Mouse (Mus musculus) embryonic facial prominence, embryonic 14.5 days (tissue): ENCODE results near the gene Psmg3. TPM values are rescaled to one million over a fixed set of nuclear protein-coding genes. Genes with fewer than 3 reads are reported as not detected.

Source experiments
- ATAC-seq: fragments of 200-750 bp; cut with Nextera tagmentation; 2 replicates; pipeline ENCODE4 v1.8.0; 2017; ENCODE audit warnings: low read depth, moderate number of reproducible peaks, moderate TSS enrichment
- DNase-seq: peaks from one replicate; pipeline ENCODE4 v3.0.0-alpha.2; 2015; ENCODE audit warnings: low spot score
- H3K27ac ChIP-seq: fragments of 300-500 bp; sonication (generic); replicated peaks from 2 replicates; pipeline ENCODE4 v1.5.1; 2014; ENCODE audit warnings: low read depth, mild to moderate bottlenecking, low read length, moderate library complexity
- H3K27me3 ChIP-seq: fragments of 300-500 bp; sonication (generic); replicated peaks from 2 replicates; pipeline ENCODE4 v1.6.1; 2014; ENCODE audit warnings: low read length; ENCODE audit not compliant: control insufficient read depth, insufficient read depth
- H3K36me3 ChIP-seq: fragments of 300-500 bp; sonication (generic); 2 replicates; pipeline ENCODE4 v1.6.1; 2014; ENCODE audit warnings: low read length, mixed read lengths; ENCODE audit not compliant: control insufficient read depth, insufficient read depth
- H3K4me1 ChIP-seq: fragments of 300-500 bp; sonication (generic); 2 replicates; pipeline ENCODE4 v1.6.1; 2014; ENCODE audit warnings: antibody characterized with exemption, low read length; ENCODE audit not compliant: control insufficient read depth, insufficient read depth
- H3K4me2 ChIP-seq: fragments of 300-500 bp; sonication (generic); 2 replicates; pipeline ENCODE4 v1.6.1; 2014; ENCODE audit warnings: low read depth, mild to moderate bottlenecking, low read length, moderate library complexity, mixed read lengths
- H3K4me3 ChIP-seq: fragments of 300-500 bp; sonication (generic); 2 replicates; pipeline ENCODE4 v1.5.1; 2014; ENCODE audit warnings: low read depth, mild to moderate bottlenecking, low read length
- H3K9ac ChIP-seq: fragments of 300-500 bp; sonication (generic); 2 replicates; pipeline ENCODE4 v1.6.1; 2014; ENCODE audit warnings: low read depth, mild to moderate bottlenecking, low read length, moderate library complexity, mixed read lengths
- H3K9me3 ChIP-seq: fragments of 300-500 bp; sonication (generic); 2 replicates; pipeline ENCODE4 v1.6.1; 2016; ENCODE audit warnings: low read length; ENCODE audit not compliant: control insufficient read depth
- WGBS: fragments of 180-500 bp; shearing (Covaris S2); extraction: QIAGEN DNeasy Blood & Tissue Kit; methylation state at CpG from one replicate; pipeline ENCODE4 v1.1.7; 2014; 5-methylcytosine and 5-hydroxymethylcytosine counted together
- polyA plus RNA-seq: library from polyadenylated mRNA; unstranded; fragments of >200 nt; fragmentation: Nextera tagmentation; extraction: Ambion mirVana; gene quantifications from 2 replicates; pipeline ENCODE4 v1.2.1, GENCODE M21; 2014

The Psmg3 gene
- polyA plus RNA-seq, 1 experiment from 2014 or later = 61.8 TPM

GRCm38 (mm10) chr5:139835706-139836105 is 9.0 kb upstream of the Psmg3 start:
- WGBS = 87% methylated on average over 7 of the region's 7 CpGs
- no peak for ATAC-seq
- H3K4me1 ChIP-seq = no peaks in the 10 kb centered on the region

GRCm38 (mm10) chr5:139832125-139832524 is 5.4 kb upstream of the Psmg3 start:
- ATAC-seq = no peak
- whole genome bisulfite sequencing = 67% methylated on average over 7 of the region's 7 CpGs

More at GRCm38 (mm10) chr5:139835706-139836105, 9.0 kb upstream of the Psmg3 start:
- no peaks in the 10 kb centered on the region for H3K9me3 ChIP-seq
- no peak overlapping the region for H3K4me2 ChIP-seq
- no peak for DNase-seq
- H3K36me3 ChIP-seq = no peaks in the 10 kb centered on the region
- H3K27me3 ChIP-seq = no peaks in the 10 kb centered on the region
- H3K9ac ChIP-seq = no peak overlapping the region
- no peak overlapping the region for H3K4me3 ChIP-seq
- no peak overlapping the region for H3K27ac ChIP-seq

GRCm38 (mm10) chr5:139830734-139831133 is 4.0 kb upstream of the Psmg3 start:
- H3K9ac ChIP-seq = no peak overlapping the region
- peaks cover 4% of the 10 kb centered on the region; the same call in 1 of the 2 replicates for H3K4me1 ChIP-seq
- no peaks in the 10 kb centered on the region for H3K9me3 ChIP-seq
- H3K27me3 ChIP-seq = no peaks in the 10 kb centered on the region
- H3K4me2 ChIP-seq = no peak overlapping the region
- no peak overlapping the region for H3K4me3 ChIP-seq
- DNase-seq (no peak), ATAC-seq (no peak)
- no peaks in the 10 kb centered on the region for H3K36me3 ChIP-seq
- WGBS = 88% methylated on average over 3 of the region's 3 CpGs
- H3K27ac ChIP-seq = no peak overlapping the region

More at GRCm38 (mm10) chr5:139832125-139832524, 5.4 kb upstream of the Psmg3 start:
- Histone ChIP-seq H3K9ac (no peak overlapping the region), H3K4me2 (no peak overlapping the region), H3K9me3 (no peaks in the 10 kb centered on the region), H3K4me1 (no peaks in the 10 kb centered on the region), H3K36me3 (no peaks in the 10 kb centered on the region), H3K4me3 (no peak overlapping the region), H3K27ac (no peak overlapping the region), H3K27me3 (no peaks in the 10 kb centered on the region)
- DNase-seq = no peak

GRCm38 (mm10) chr5:139829384-139829783 is 2.7 kb upstream of the Psmg3 start:
- 80% methylated on average over 13 of the region's 13 CpGs for WGBS
- Histone ChIP-seq H3K36me3 (0 out of 2 replicates have a peak, but pooled peaks cover 4% of the 10 kb centered on the region), H3K4me2 (no peak overlapping the region), H3K9me3 (no peaks in the 10 kb centered on the region), H3K4me1 (peaks cover 8% of the 10 kb centered on the region; the same call in 1 of the 2 replicates), H3K9ac (no peak overlapping the region), H3K27ac (no peak overlapping the region), H3K27me3 (no peaks in the 10 kb centered on the region), H3K4me3 (no peak overlapping the region)
- DNase-seq = no peak
- no peak for ATAC-seq

- DNase-seq = no peak
- WGBS = 97% methylated on average over 1 of the region's 1 CpGs
- no peak overlapping the region for H3K4me3 ChIP-seq
- no peaks in the 10 kb centered on the region for H3K27me3 ChIP-seq
- peaks cover 18% of the 10 kb centered on the region for H3K36me3 ChIP-seq
- no peak for ATAC-seq
- H3K27ac ChIP-seq = no peak overlapping the region
- H3K4me1 ChIP-seq = peaks cover 8% of the 10 kb centered on the region; the same call in 1 of the 2 replicates
- no peaks in the 10 kb centered on the region for H3K9me3 ChIP-seq
- no peak overlapping the region for H3K9ac ChIP-seq
- no peak overlapping the region for H3K4me2 ChIP-seq
These were observed 908 bp upstream of the Psmg3 start for GRCm38 (mm10) chr5:139827593-139827992.

GRCm38 (mm10) chr5:139825947-139826346 is 738 bp downstream of the Psmg3 start:
- Histone ChIP-seq H3K27ac (no peak overlapping the region), H3K4me2 (peak overlapping the region; percentile 92), H3K9me3 (no peaks in the 10 kb centered on the region), H3K27me3 (no peaks in the 10 kb centered on the region), H3K4me1 (peaks cover 8% of the 10 kb centered on the region; the same call in 1 of the 2 replicates), H3K9ac (peak overlapping the region; percentile 68), H3K36me3 (peaks cover 28% of the 10 kb centered on the region), H3K4me3 (peak overlapping the region; percentile 69)
- WGBS = 33% methylated on average over 11 of the region's 11 CpGs
- ATAC-seq (no peak), DNase-seq (no peak)

- ATAC-seq = no peak
- WGBS = 91% methylated on average over 10 of the region's 10 CpGs
These were observed 2.2 kb downstream of the Psmg3 start for GRCm38 (mm10) chr5:139824531-139824930.

GRCm38 (mm10) chr5:139821466-139822459 is 4.9 kb downstream of the Psmg3 start:
- DNase-seq (peak; percentile 61), ATAC-seq (peak; percentile 45; the same call in 1 of the 2 replicates)
- no peaks in the 10 kb centered on the region for H3K27me3 ChIP-seq
- WGBS = 64% methylated on average over 12 of the region's 12 CpGs
- no peak overlapping the region for H3K4me3 ChIP-seq
- H3K9ac ChIP-seq = 0 out of 2 replicates have a peak overlapping the region, but pooled peaks have one; percentile 5
- no peak overlapping the region for H3K27ac ChIP-seq
- H3K9me3 ChIP-seq = no peaks in the 10 kb centered on the region
- H3K4me2 ChIP-seq = no peak overlapping the region
- H3K36me3 ChIP-seq = peaks cover 28% of the 10 kb centered on the region
- H3K4me1 ChIP-seq = peaks cover 8% of the 10 kb centered on the region; the same call in 1 of the 2 replicates

More at GRCm38 (mm10) chr5:139824531-139824930, 2.2 kb downstream of the Psmg3 start:
- no peak for DNase-seq
- Histone ChIP-seq H3K4me2 (no peak overlapping the region), H3K27me3 (no peaks in the 10 kb centered on the region), H3K4me1 (peaks cover 8% of the 10 kb centered on the region; the same call in 1 of the 2 replicates), H3K36me3 (peaks cover 28% of the 10 kb centered on the region), H3K4me3 (no peak overlapping the region), H3K9ac (no peak overlapping the region), H3K27ac (no peak overlapping the region), H3K9me3 (no peaks in the 10 kb centered on the region)
